Mouse (Mus musculus) frontal cortex, postnatal 14 days (tissue): Measurements from ENCODE around the gene Icam4.

Experiments used
- DNase-seq, 2 experiments: peaks; one replicate each; pipeline ENCODE4 v3.0.0; 2022; ENCODE audit warnings: low spot score in 2 of 2

Icam4 gene

DNA sequence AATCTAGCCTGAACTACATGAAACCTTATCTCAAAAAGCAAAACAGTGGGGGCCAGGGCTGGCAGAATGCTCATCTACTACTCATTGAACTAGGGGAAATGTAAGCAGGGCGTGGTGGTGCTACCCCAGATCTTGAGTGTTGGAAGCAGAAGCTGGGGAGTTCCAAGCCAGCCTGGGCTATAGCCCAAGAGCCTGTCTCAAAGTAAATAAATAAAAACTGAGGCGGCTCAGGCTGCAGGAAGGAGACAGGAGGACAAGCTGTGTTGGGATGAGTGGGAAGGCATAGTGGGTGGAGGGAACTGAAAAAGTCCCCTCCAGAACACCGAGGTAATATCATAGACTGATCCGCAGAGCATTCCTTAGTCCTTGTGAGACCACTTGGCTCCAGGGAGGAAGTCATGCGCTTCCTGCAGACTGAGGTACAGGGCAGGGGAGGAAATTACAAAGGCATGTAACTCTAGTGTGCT, 17.3 kb upstream of the Icam4 start:
- no peak for DNase-seq

DNA sequence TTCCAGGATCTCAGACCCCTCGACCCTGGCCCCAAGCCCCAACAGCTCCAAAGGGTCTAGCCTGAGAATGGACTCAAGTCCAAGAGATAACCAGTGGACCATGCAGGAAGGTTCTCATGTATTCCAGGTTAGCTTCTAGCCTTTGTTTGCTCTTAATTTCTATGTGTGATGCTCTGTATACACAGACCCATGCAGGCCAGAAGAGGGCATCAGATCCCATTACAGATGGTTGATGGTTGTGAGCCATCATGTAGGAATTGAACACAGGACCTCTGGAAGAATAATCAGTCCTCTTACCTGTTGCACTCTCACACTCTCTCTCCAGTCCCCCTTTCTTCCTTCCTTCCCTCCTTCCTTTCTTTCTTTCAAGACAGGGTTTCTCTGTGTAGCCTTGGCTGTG, 16.8 kb upstream of the Icam4 start:
- no peak for DNase-seq

DNA sequence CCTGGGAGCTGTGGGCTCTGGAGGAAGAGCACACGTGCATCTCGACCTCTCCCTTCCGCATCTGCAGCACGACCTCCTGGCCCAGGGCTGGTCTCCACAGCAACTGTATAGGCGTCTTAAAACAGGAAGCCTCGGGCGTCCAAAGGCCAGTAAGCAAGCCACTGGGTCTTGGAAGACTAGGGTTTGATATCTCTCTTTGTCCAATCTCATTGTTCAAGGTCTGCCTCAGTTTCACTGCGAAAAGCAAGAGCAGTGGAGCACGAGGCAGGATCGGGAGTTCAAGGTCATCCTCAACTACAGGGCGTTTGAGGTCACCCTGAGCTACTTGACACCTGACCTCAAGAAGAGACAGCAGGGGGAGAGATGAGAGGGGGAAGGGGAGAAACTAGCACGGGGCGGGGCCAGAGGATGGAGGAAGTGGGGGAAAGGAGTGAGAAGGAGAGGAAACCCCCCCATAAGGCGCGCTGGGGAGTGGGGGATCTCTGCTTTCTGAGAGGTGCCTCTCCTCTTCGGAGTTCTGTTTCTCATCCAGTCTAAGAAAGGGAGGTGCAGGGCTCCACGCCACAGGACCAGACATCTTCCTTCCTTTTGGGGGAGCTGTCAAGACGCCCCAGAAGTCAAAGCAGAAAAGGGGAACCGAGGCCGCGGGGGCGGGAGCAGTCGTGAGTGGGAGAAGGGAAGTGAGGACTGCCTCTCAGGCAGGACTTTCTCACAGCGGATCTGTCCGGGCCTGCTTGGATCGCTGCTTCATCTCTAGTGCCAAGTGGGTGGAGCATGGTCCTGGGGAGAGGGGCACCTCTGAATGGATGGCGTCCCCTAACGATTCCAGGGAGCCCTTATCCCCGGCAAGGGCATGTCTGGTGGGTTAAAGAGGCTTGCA, 14.2 kb upstream of the Icam4 start:
- peak in 1 of 2 experiments; percentile 48 for DNase-seq

DNA sequence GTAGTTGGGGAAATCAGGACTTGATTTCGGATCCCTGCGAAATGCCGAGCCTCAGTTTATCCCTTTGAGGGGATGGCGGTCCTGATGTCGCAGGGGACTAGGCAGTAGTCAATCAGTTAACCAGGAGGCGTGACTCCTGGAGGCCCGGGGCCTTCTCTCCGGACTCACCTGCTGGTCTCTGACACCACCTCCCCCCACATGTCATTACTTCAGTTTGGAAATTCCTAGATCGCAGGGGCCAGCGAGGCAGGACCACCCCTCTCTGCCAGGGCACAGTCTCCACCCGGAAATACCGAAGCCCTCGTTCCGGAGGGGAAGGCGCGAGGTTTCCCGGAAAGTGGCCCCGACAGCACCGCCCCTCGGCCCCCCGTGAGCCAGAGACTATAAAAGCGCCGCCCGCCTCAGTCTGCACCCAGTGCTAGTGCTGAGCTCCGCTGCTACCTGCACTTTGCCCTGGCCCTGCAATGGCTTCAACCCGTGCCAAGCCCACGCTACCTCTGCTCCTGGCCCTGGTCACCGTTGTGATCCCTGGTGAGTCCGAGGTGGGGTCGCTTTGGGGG, 13.5 kb upstream of the Icam4 start, which contains the start of gene Icam1:
Gene Icam1 (plus strand): TSS at position 415 of the 560 bp plus-strand sequence.
- DNase-seq: no peak

DNA sequence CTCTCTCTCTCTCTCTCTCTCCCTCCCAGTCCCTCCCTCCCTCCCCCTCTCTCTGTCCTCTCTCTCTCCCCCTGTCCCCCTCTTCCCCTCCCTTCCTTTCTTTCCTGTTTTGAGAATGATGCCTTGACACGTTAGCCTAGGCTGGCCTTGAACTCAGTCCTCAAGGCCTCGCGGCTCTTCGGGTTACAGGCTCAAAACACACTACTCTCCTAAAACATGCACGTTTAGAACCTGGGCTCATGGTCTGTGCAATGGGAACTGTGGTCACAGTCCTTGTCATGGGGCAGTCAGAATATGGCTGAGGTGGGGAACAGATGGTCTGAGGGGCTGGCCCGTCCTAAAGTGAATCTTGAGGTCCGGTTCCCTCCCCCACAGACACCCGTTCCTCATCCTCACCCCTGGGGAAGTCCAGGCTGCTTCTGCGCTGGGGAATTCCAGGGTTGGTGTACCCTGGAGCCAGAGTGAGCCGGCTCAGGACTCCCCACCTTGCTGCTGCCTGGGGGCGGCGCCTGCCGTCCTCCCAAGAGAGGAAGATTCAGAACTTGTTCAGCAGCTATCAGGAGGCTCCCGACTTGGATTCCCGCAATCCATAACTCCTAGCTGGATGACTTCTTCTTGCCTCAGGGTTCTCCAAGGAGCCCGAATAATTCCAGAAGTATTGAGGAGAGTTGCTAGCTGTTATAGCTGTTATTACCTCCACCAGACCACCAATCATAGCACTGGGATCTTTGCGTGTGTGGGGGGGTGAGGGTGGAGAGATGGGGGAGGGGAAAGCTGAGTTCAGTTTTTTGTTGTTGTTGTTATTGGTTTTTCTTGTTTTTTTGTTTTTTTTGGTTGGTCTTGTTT, 12.6 kb upstream of the Icam4 start:
- no peak for DNase-seq

DNA sequence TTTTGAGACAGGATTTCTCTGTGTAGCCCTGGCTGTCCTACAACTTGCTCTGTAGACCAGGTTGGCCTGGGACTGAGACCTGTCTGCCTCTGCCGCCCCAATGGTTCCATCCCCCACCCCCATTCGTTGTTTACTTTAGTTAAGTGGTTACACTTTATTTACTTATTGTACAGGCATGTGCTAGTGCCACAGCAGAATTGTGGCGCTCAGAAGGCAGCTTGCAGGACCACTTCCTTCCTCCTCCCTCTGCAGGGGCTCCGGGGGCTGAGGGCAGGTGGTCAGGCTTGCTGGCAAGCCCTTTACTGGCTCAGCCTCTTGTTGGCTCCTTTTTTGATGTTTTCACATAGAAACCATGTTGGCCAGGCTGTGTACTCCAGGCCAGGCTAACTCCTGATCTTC, 12.0 kb upstream of the Icam4 start:
- DNase-seq: no peak

DNA sequence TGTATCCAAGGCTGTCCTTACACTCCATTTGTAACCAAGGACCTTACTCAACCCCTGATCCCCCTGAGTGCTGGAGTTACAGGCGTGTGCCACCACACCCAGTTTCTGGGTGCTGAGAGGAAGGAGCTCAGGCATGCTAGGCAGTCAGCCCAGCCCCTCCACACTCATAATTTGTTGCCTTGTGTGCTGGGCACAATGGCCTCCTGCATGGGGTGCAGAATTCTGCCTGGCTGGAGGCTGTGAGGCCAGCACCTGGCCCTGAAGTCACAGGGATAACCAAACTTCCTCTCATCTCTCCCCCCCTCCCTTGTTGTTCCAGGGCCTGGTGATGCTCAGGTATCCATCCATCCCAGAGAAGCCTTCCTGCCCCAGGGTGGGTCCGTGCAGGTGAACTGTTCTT, 10.6 kb upstream of the Icam4 start:
- no peak for DNase-seq

DNA sequence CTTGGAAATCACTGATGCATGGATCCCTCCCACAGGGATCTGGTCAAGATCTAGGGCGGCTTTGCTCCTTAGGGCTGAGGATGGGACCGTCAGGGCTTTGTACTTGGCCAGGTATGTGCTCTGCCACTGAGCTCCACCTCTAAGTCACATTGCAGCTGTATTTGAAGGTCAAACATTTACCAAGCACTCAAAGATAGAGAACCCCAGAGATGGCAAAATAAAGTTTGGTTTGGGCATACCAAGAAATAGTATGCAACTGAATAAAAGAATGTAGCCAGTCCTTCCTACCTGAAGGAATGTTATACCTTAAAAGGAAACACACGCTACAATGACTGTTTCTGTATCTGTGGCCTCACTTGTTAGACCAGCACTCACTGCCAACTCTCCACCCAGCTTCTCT, 7.8 kb upstream of the Icam4 start:
- DNase-seq: no peak

DNA sequence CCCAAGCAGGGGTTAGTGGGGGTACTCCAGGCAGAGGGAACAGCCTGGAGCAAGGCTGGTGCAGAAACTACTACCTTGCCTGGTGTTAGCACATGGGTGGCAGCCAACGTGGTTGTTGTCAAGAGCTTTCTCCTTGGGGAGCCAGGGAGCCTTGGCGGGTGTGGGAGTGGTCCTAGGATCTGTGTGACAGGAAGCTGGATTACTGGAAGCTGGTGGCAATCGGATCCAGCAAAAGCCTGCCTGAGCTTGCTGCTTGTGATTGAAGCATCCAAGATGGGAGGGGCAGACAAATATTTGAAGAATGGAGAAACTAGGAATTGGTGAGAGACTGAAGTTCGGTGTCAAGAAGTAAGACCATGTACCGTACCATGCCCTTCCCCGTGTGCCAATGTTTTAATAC, 6.9 kb upstream of the Icam4 start:
- DNase-seq: no peak

DNA sequence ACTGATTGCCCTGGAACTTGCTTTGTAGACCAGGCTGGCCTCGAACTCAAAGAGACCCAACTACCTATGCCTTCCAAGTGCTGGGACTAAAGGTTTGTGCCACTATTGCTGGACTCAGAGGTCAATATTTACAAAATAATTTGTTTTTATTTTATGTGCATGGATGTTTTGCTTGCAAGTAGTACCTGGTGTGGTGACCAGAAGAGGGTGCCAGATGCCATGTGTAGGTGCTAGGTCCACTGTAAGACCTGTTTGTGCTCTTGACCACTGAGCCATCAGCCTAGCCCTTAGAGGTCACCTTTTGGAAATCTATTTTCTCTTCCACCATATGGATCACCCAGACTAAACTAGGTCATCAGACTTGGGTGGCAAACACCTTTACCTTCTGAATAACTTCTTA, 6.4 kb upstream of the Icam4 start:
- DNase-seq: no peak

DNA sequence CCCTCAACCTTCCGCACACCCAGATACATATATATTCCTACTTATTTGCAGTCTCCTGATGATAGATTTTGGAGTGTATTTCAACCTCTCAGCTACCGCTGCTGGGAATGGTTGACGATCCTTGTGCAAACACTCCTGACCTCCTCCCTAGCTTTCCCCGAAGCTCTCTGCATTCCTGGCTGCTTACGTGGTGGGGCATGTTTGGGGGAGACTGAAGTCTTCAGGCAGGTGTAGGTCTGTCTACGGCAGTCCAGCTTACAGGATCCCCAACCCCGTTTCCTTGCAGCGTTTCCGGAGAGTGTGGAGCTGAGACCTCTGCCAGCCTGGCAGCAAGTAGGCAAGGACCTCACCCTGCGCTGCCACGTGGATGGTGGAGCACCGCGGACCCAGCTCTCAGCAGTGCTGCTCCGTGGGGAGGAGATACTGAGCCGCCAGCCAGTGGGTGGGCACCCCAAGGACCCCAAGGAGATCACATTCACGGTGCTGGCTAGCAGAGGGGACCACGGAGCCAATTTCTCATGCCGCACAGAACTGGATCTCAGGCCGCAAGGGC, 3.8 kb upstream of the Icam4 start:
- no peak for DNase-seq

DNA sequence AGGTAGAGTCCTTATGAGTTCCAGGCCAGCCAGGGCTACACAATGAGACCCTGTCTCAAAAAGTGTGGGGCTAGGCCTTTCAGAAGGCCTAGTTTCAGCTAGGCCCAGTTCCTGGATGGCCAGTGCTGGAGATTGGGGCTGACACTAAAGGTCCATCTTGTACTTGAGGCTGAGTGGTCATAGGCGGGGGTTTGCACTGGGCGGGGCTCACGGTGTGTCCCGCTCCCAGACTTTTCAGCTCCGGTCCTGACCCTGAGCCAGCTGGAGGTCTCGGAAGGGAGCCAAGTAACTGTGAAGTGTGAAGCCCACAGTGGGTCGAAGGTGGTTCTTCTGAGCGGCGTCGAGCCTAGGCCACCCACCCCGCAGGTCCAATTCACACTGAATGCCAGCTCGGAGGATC, 2.3 kb upstream of the Icam4 start:
- no peak for DNase-seq

DNA sequence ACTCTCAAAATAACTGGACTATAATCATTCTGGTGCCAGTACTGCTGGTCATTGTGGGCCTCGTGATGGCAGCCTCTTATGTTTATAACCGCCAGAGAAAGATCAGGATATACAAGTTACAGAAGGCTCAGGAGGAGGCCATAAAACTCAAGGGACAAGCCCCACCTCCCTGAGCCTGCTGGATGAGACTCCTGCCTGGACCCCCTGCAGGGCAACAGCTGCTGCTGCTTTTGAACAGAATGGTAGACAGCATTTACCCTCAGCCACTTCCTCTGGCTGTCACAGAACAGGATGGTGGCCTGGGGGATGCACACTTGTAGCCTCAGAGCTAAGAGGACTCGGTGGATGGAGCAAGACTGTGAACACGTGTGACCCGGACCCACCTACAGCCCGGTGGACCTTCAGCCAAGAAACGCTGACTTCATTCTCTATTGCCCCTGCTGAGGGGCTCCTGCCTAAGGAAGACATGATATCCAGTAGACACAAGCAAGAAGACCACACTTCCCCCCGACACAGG, 1.3 kb upstream of the Icam4 start:
- DNase-seq: no peak

DNA sequence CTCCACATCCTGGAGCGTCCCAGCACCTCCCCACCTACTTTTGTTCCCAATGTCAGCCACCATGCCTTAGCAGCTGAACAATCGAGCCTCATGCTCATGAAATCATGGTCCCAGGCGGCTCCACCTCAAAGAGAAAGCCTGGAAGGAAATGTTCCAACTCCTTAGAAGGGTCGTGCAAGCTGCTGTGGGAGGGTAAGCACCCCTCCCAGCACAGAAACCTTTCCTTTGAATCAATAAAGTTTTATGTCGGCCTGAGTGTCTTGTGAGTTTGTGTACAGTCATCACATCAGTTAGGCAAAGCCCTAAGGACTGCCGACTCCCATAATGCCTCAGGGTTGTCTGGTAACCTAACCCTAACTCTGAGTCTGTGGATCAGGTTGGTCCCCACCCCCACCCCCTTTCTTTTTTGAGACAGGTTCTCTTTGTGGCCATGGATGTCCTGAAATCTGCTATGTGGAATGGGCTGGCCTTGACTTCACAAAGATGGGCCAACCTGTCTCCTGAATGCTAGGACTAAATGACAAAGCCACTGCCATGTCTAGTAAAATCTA, 538 bp upstream of the Icam4 start:
- DNase-seq: no peak

DNA sequence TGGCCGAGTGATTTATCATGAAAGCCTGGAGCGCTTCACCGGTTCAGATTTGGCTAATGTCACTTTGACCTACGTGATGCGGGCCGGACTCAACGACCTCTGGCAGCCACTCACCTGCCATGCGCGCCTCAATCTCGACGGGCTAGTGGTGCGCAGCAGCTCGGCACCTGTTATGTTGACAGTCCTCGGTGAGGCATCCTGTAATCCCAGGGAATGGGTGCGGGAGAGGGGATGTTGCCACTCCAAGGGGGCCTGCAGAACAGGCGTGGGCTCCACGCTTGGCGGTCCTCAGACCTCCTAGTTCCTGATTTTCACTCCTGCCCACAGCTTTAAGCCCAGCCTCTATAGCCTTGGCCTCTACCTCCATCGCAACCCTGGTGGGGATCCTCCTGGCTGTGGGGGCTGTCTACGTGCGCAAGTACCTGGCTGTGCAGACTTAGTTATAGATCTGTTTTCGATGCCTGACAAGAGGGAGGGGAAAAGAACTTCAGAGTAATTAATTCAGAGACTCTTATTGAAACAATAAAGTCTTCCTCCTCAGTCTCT, 955 bp downstream of the Icam4 start:
- no peak for DNase-seq

DNA sequence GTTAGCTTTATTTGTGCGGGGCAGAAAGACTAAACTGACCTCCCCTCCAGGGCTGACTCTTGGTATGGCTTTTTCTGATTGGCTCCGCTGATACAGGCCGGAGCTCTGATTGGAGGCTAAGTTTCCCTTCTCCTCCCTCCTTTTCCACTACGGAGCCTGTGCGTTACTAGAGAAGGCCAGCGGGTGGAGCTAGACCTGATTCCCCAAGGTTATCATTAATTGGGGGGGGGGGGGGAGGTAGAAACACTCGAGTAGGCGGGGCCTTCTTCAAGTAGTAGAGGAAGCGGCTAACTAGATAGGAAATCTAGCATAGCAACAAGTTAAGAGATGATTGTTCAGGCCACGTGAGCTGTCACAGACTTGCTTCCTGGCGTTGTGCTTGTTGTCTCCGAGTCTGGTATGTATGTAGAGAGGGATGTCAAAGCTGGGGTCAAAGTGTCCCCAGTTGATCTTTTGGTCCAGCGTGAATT, 1.6 kb downstream of the Icam4 start:
- DNase-seq: peak; percentile 77 to 79

DNA sequence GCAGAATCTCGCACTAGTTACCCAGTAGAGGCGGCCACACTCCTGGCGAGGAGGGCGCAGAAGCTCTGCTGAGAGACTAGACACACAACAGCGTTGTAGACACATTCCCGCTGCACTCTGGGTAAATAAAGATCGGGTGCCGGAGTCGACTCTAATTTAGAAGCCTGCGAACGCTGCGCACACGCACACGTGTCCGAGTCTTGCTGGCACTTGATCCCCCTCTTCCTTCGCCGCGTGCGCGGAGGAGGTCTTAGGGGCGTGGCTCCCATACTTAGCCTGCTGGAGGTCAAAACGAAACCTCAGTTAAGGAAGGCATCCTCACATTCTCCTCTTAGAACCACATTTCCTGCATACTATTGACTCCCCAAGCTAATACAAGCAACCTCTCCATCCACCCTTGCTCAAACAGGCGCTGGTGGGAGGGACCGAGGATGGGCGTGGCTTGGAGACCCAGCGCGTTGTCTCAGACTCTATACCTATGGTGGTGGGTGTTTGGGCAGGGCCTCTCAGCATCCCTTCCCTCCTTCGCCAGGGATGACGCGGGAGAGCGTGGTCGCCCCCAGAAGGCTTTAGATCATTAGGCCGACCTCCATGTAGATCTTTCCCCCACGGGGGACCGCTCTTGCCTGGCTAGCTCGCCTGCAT, 2.2 kb downstream of the Icam4 start:
- DNase-seq: peak; percentile 70 to 80

DNA sequence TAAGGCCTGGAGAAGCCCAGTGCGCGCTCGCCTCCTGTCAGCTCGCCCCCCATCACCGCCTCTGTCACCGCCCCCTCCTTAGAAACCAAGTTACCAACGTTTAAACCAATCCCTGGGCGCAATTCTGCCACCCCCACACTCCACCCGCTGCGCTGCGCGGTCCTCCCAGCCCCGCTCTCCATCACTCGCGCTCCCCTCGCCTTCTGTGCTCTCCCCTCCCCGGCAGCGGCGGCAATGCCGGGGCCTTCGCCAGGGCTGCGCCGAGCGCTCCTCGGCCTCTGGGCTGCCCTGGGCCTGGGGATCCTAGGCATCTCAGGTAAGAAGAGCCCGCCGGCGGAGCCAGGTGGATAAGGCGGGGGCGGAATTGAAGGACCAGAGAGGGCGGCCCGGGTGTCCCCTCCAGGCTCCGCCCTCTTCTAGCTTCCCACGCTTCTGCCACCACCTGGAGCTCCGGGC, 2.8 kb downstream of the Icam4 start, which contains the start of gene Icam5:
Gene Icam5 (plus strand): TSS at position 178 of the 456 bp plus-strand sequence.
- DNase-seq: peak; percentile 83 to 84

DNA sequence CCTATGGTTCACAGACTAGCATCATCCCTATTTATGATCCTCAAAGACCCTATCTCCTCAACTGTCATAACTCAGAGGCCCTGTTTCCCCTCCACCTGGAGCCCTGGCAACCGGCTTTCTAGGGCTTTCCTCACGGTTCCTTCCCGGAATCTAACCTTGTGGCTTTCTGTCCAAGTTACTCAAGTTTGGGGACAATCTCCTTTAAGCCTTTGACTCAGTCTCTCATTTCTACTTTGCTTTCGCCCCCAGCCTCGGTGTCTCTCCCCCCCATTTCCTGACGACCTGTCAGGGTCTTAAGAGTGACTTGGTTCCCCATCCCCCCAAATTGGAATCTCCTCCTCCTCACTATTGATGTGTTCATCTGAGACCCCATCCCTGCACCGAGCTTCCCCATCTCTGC, 3.3 kb downstream of the Icam4 start:
- DNase-seq: no peak

DNA sequence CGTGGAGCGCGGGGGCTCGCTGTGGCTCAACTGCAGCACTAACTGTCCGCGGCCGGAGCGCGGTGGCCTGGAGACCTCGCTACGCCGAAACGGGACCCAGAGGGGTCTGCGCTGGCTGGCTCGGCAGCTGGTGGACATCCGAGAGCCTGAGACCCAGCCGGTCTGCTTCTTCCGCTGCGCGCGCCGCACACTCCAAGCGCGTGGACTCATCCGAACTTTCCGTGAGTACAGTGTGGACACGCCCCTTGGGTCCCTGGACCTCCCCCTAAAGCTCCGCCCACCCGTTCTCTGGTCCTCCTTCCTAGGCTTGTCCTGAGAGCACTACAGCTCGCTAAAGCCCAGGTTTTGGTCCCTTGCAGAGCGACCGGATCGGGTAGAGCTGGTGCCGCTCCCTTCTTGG, 4.0 kb downstream of the Icam4 start:
- peak in 1 of 2 experiments; percentile 64 for DNase-seq
